Mouse (Mus musculus) neural tube, embryonic 14.5 days (tissue): Measurements from ENCODE around the gene Dars. TPM values are rescaled to one million over a fixed set of nuclear protein-coding genes. Genes with fewer than 3 reads are reported as not detected.

Experiments used
- ATAC-seq: fragments of 200-750 bp; cut with Nextera tagmentation; 2 replicates; pipeline ENCODE4 v1.8.0; 2017; ENCODE audit warnings: low read depth, mild to moderate bottlenecking, moderate TSS enrichment, moderate library complexity
- H3K27ac ChIP-seq: fragments of 300-500 bp; sonication (generic); 2 replicates; pipeline ENCODE4 v1.5.1; 2014; ENCODE audit warnings: low read depth, mild to moderate bottlenecking, control low read depth, low read length, moderate library complexity, mixed read lengths
- H3K27me3 ChIP-seq: fragments of 300-500 bp; sonication (generic); 2 replicates; pipeline ENCODE4 v1.6.1; 2014; ENCODE audit warnings: low read length; ENCODE audit not compliant: control insufficient read depth, insufficient read depth
- H3K36me3 ChIP-seq: fragments of 300-500 bp; sonication (generic); 2 replicates; pipeline ENCODE4 v1.6.1; 2014; ENCODE audit warnings: low read length, mixed read lengths; ENCODE audit not compliant: control insufficient read depth, insufficient read depth
- H3K4me1 ChIP-seq: fragments of 300-500 bp; sonication (generic); 2 replicates; pipeline ENCODE4 v1.6.1; 2014; ENCODE audit warnings: low read length; ENCODE audit not compliant: control insufficient read depth, insufficient read depth
- H3K4me2 ChIP-seq: fragments of 300-500 bp; sonication (generic); 2 replicates; pipeline ENCODE4 v1.6.1; 2014; ENCODE audit warnings: mild to moderate bottlenecking, low read depth, low read length, control low read depth
- H3K4me3 ChIP-seq: fragments of 300-500 bp; sonication (generic); 2 replicates; pipeline ENCODE4 v1.5.1; 2014; ENCODE audit warnings: low read depth, low read length, control low read depth, mixed read lengths
- H3K9ac ChIP-seq: fragments of 300-500 bp; sonication (generic); replicated peaks from 2 replicates; pipeline ENCODE4 v1.6.1; 2014; ENCODE audit warnings: low read depth, mild to moderate bottlenecking, control low read depth, low read length, mixed read lengths
- H3K9me3 ChIP-seq: fragments of 300-500 bp; sonication (generic); 2 replicates; pipeline ENCODE4 v1.6.1; 2016; ENCODE audit warnings: low read length; ENCODE audit not compliant: control insufficient read depth
- WGBS: fragments of 180-500 bp; shearing (Covaris S2); extraction: QIAGEN DNeasy Blood & Tissue Kit; methylation state at CpG from one replicate; pipeline ENCODE4 v1.1.7; 2014; 5-methylcytosine and 5-hydroxymethylcytosine counted together
- polyA plus RNA-seq: library from polyadenylated mRNA; unstranded; fragments of >200 nt; fragmentation: Nextera tagmentation; extraction: Ambion mirVana; gene quantifications from 2 replicates; pipeline ENCODE4 v1.2.1, GENCODE M21; 2014

Dars gene
- polyA plus RNA-seq, 1 experiment from 2014 or later, result 94.2 TPM

GRCm38 (mm10) chr1:128360601-128361000 lies 56.6 kb downstream of the Dars start:
- Histone ChIP-seq H3K4me1 (0 out of 2 replicates have a peak, but pooled peaks cover 3% of the 10 kb centered on the region), H3K4me3 (no peak overlapping the region), H3K27ac (no peak overlapping the region), H3K36me3 (peaks cover 3% of the 10 kb centered on the region; the same call in 1 of the 2 replicates), H3K27me3 (no peaks in the 10 kb centered on the region), H3K9ac (no peak overlapping the region), H3K9me3 (no peaks in the 10 kb centered on the region), H3K4me2 (no peak overlapping the region)
- WGBS, result 77% methylated on average over 2 of the region's 2 CpGs
- ATAC-seq, result no peak

GRCm38 (mm10) chr1:128359554-128360376 lies 57.4 kb downstream of the Dars start, which contains the start of gene Mcm6:
Gene Mcm6 (minus strand): TSS chr1:128359664.
- 0 out of 2 replicates have a peak, but pooled peaks cover 3% of the 10 kb centered on the region for H3K4me1 ChIP-seq
- no peaks in the 10 kb centered on the region for H3K27me3 ChIP-seq
- no peaks in the 10 kb centered on the region for H3K9me3 ChIP-seq
- peak within 1 kb of the TSS; percentile 68 for H3K9ac ChIP-seq
- peak within 1 kb of the TSS; percentile 78 for H3K4me3 ChIP-seq
- peak within 1 kb of the TSS; percentile 64; the same call in 1 of the 2 replicates for H3K27ac ChIP-seq
- 3% methylated on average over 38 of the region's 38 CpGs for WGBS
- ATAC-seq, result peak; percentile 100
- peak within 1 kb of the TSS; percentile 65 for H3K4me2 ChIP-seq
- no peaks in the 10 kb centered on the region; the same call in 1 of the 2 replicates for H3K36me3 ChIP-seq

GRCm38 (mm10) chr1:128358916-128359553 lies 58.1 kb downstream of the Dars start:
- WGBS, result 0% methylated on average over 35 of the region's 35 CpGs

GRCm38 (mm10) chr1:128358276-128358675 lies 58.9 kb downstream of the Dars start:
- Histone ChIP-seq H3K4me2 (peak overlapping the region; percentile 65), H3K9ac (no peak overlapping the region), H3K27ac (no peak overlapping the region), H3K36me3 (0 out of 2 replicates have a peak, but pooled peaks cover 2% of the 10 kb centered on the region), H3K27me3 (no peaks in the 10 kb centered on the region), H3K4me1 (0 out of 2 replicates have a peak, but pooled peaks cover 3% of the 10 kb centered on the region), H3K4me3 (peak overlapping the region; percentile 78), H3K9me3 (no peaks in the 10 kb centered on the region)
- no peak for ATAC-seq
- WGBS, result 68% methylated on average over 6 of the region's 6 CpGs

More at GRCm38 (mm10) chr1:128358916-128359553, 58.1 kb downstream of the Dars start:
- H3K27ac ChIP-seq, result peak overlapping the region; percentile 64; the same call in 1 of the 2 replicates
- peak overlapping the region; percentile 68 for H3K9ac ChIP-seq
- H3K4me1 ChIP-seq, result 0 out of 2 replicates have a peak, but pooled peaks cover 3% of the 10 kb centered on the region
- H3K36me3 ChIP-seq, result no peaks in the 10 kb centered on the region
- H3K27me3 ChIP-seq, result no peaks in the 10 kb centered on the region
- no peaks in the 10 kb centered on the region for H3K9me3 ChIP-seq
- H3K4me3 ChIP-seq, result peak overlapping the region; percentile 78
- H3K4me2 ChIP-seq, result peak overlapping the region; percentile 65
- peak; percentile 73 for ATAC-seq

- no peaks in the 10 kb centered on the region for H3K9me3 ChIP-seq
- ATAC-seq, result no peak
- WGBS, result 64% methylated on average over 3 of the region's 3 CpGs
- no peak overlapping the region for H3K9ac ChIP-seq
- peak overlapping the region; percentile 3; the same call in 1 of the 2 replicates for H3K4me2 ChIP-seq
- no peaks in the 10 kb centered on the region for H3K27me3 ChIP-seq
- H3K36me3 ChIP-seq, result 0 out of 2 replicates have a peak, but pooled peaks cover 6% of the 10 kb centered on the region
- 0 out of 2 replicates have a peak, but pooled peaks cover 3% of the 10 kb centered on the region for H3K4me1 ChIP-seq
- H3K4me3 ChIP-seq, result no peak overlapping the region
- H3K27ac ChIP-seq, result no peak overlapping the region; the same call in 1 of the 2 replicates
These were observed 59.7 kb downstream of the Dars start for GRCm38 (mm10) chr1:128357452-128357851.

- H3K36me3 ChIP-seq, result peaks cover 6% of the 10 kb centered on the region; the same call in 1 of the 2 replicates
- 93% methylated on average over 3 of the region's 3 CpGs for WGBS
These were observed 64.1 kb downstream of the Dars start for GRCm38 (mm10) chr1:128353092-128353491.

GRCm38 (mm10) chr1:128344232-128344631 lies 72.9 kb downstream of the Dars start:
- no peaks in the 10 kb centered on the region for H3K9me3 ChIP-seq
- no peak overlapping the region for H3K4me3 ChIP-seq
- no peak overlapping the region for H3K27ac ChIP-seq
- H3K36me3 ChIP-seq, result peaks cover 8% of the 10 kb centered on the region; the same call in 1 of the 2 replicates
- no peak overlapping the region for H3K9ac ChIP-seq
- ATAC-seq, result no peak
- no peak overlapping the region for H3K4me2 ChIP-seq
- H3K4me1 ChIP-seq, result no peaks in the 10 kb centered on the region
- 35% methylated on average over 10 of the region's 10 CpGs for whole genome bisulfite sequencing
- no peaks in the 10 kb centered on the region for H3K27me3 ChIP-seq

More at GRCm38 (mm10) chr1:128353092-128353491, 64.1 kb downstream of the Dars start:
- Histone ChIP-seq H3K4me2 (no peak overlapping the region), H3K27me3 (no peaks in the 10 kb centered on the region), H3K9ac (no peak overlapping the region), H3K9me3 (no peaks in the 10 kb centered on the region), H3K27ac (no peak overlapping the region), H3K4me3 (no peak overlapping the region), H3K4me1 (no peaks in the 10 kb centered on the region)
- no peak for ATAC-seq

- no peak overlapping the region for H3K4me3 ChIP-seq
- peaks cover 19% of the 10 kb centered on the region; the same call in 1 of the 2 replicates for H3K36me3 ChIP-seq
- 91% methylated on average over 13 of the region's 13 CpGs for WGBS
- no peak overlapping the region for H3K9ac ChIP-seq
- no peaks in the 10 kb centered on the region for H3K27me3 ChIP-seq
- no peak overlapping the region for H3K4me2 ChIP-seq
- H3K9me3 ChIP-seq, result no peaks in the 10 kb centered on the region
- H3K4me1 ChIP-seq, result no peaks in the 10 kb centered on the region
- H3K27ac ChIP-seq, result no peak overlapping the region
- ATAC-seq, result no peak
These were observed 79.4 kb downstream of the Dars start for GRCm38 (mm10) chr1:128337708-128338320.
